Mouse (Mus musculus): ENCODE results near the gene Rbm7. TPM values are rescaled to one million over a fixed set of nuclear protein-coding genes. Genes with fewer than 3 reads are reported as not detected.
"Not testable (repeated sequence)": the region's sequence is repeated elsewhere in the genome, so short reads cannot be mapped to it uniquely, and the experiment has no call there.

Gene Rbm7
- polyA plus RNA-seq, 1 experiment from 2014 or later = 78.0 TPM

GRCm38 (mm10) chr9:48479838-48480410 lies 15.2 kb downstream of the Rbm7 start:
- no peaks in the 10 kb centered on the region for H3K9me3 ChIP-seq (replicated peaks)
- ATAC-seq (ENCODE audit: low FRiP score) = peak; percentile 36
- WGBS = 6% methylated on average over 24 of the region's 25 CpGs
- peak overlapping the region; percentile 78 for H3K9ac ChIP-seq (replicated peaks)
- H3K4me1 ChIP-seq = peaks cover 14% of the 10 kb centered on the region
- H3K27ac ChIP-seq (replicated peaks) = no peak overlapping the region
- peak overlapping the region; percentile 90 for H3K4me2 ChIP-seq
- peaks cover 11% of the 10 kb centered on the region; the same call in 1 of the 2 replicates for H3K36me3 ChIP-seq
- H3K4me3 ChIP-seq (replicated peaks) = peak overlapping the region; percentile 90
- H3K27me3 ChIP-seq (replicated peaks) = no peaks in the 10 kb centered on the region

- Histone ChIP-seq H3K36me3 (peaks cover 18% of the 10 kb centered on the region; the same call in 1 of the 2 replicates), H3K27ac (replicated peaks) (no peak overlapping the region)
- WGBS = 92% methylated on average over 4 of the region's 4 CpGs
Measured at GRCm38 (mm10) chr9:48478808-48479207, 16.3 kb downstream of the Rbm7 start.

GRCm38 (mm10) chr9:48476236-48477165 lies 18.6 kb downstream of the Rbm7 start:
- no peak overlapping the region for H3K27ac ChIP-seq (replicated peaks)
- H3K4me3 ChIP-seq (replicated peaks) = no peak overlapping the region
- H3K27me3 ChIP-seq (replicated peaks) = no peaks in the 10 kb centered on the region
- no peak for ATAC-seq (ENCODE audit: low FRiP score)
- peaks cover 23% of the 10 kb centered on the region; the same call in 1 of the 2 replicates for H3K36me3 ChIP-seq
- no peak overlapping the region for H3K4me2 ChIP-seq
- peaks cover 14% of the 10 kb centered on the region for H3K4me1 ChIP-seq
- no peak overlapping the region for H3K9ac ChIP-seq (replicated peaks)
- WGBS = 98% methylated on average over 10 of the region's 10 CpGs
- no peaks in the 10 kb centered on the region for H3K9me3 ChIP-seq (replicated peaks)

More at GRCm38 (mm10) chr9:48478808-48479207, 16.3 kb downstream of the Rbm7 start:
- Histone ChIP-seq H3K9me3 (replicated peaks) (no peaks in the 10 kb centered on the region), H3K4me2 (no peak overlapping the region), H3K27me3 (replicated peaks) (no peaks in the 10 kb centered on the region), H3K4me3 (replicated peaks) (no peak overlapping the region), H3K9ac (replicated peaks) (no peak overlapping the region), H3K4me1 (peaks cover 14% of the 10 kb centered on the region)
- ATAC-seq (ENCODE audit: low FRiP score) = no peak

GRCm38 (mm10) chr9:48474367-48474766 lies 20.7 kb downstream of the Rbm7 start:
- no peak for ATAC-seq (ENCODE audit: low FRiP score)
- peaks cover under 1% of the 10 kb centered on the region for H3K4me1 ChIP-seq
- no peaks in the 10 kb centered on the region for H3K9me3 ChIP-seq (replicated peaks)
- no peak overlapping the region for H3K4me2 ChIP-seq
- H3K4me3 ChIP-seq (replicated peaks) = no peak overlapping the region
- no peak overlapping the region for H3K27ac ChIP-seq (replicated peaks)
- no peaks in the 10 kb centered on the region for H3K27me3 ChIP-seq (replicated peaks)
- H3K36me3 ChIP-seq = peaks cover 35% of the 10 kb centered on the region
- H3K9ac ChIP-seq (replicated peaks) = no peak overlapping the region
- WGBS = 95% methylated on average over 9 of the region's 9 CpGs

GRCm38 (mm10) chr9:48473131-48473530 lies 22.0 kb downstream of the Rbm7 start:
- H3K27me3 ChIP-seq (replicated peaks) = no peaks in the 10 kb centered on the region
- H3K4me3 ChIP-seq (replicated peaks) = no peak overlapping the region
- H3K9me3 ChIP-seq (replicated peaks) = no peaks in the 10 kb centered on the region
- 96% methylated on average over 12 of the region's 12 CpGs for WGBS
- H3K4me2 ChIP-seq = no peak overlapping the region
- no peak overlapping the region for H3K27ac ChIP-seq (replicated peaks)
- H3K4me1 ChIP-seq = no peaks in the 10 kb centered on the region
- peaks cover 34% of the 10 kb centered on the region for H3K36me3 ChIP-seq
- no peak overlapping the region for H3K9ac ChIP-seq (replicated peaks)
- ATAC-seq (ENCODE audit: low FRiP score) = no peak

- 89% methylated on average over 15 of the region's 15 CpGs for WGBS
- ATAC-seq (ENCODE audit: low FRiP score) = no peak
- H3K36me3 ChIP-seq = peaks cover 36% of the 10 kb centered on the region
- no peaks in the 10 kb centered on the region for H3K27me3 ChIP-seq (replicated peaks)
- H3K9me3 ChIP-seq (replicated peaks) = no peaks in the 10 kb centered on the region
- no peak overlapping the region for H3K4me2 ChIP-seq
- no peak overlapping the region for H3K4me3 ChIP-seq (replicated peaks)
- H3K27ac ChIP-seq (replicated peaks) = no peak overlapping the region
- no peaks in the 10 kb centered on the region for H3K4me1 ChIP-seq
- no peak overlapping the region for H3K9ac ChIP-seq (replicated peaks)
Measured at GRCm38 (mm10) chr9:48472441-48473025, 22.6 kb downstream of the Rbm7 start.

- not testable (repeated sequence) for H3K4me1 ChIP-seq; H3K9ac ChIP-seq (replicated peaks); H3K27ac ChIP-seq (replicated peaks); H3K9me3 ChIP-seq (replicated peaks); H3K27me3 ChIP-seq (replicated peaks); H3K4me3 ChIP-seq (replicated peaks); ATAC-seq (ENCODE audit: low FRiP score); H3K4me2 ChIP-seq
- H3K36me3 ChIP-seq = peaks cover 29% of the 10 kb centered on the region
- 95% methylated on average over 5 of the region's 5 CpGs for WGBS
Measured at GRCm38 (mm10) chr9:48467471-48467870, 27.6 kb downstream of the Rbm7 start.

- Histone ChIP-seq H3K27ac (replicated peaks) (no peak overlapping the region), H3K4me2 (no peak overlapping the region), H3K4me1 (no peaks in the 10 kb centered on the region), H3K9me3 (replicated peaks) (no peaks in the 10 kb centered on the region), H3K36me3 (peaks cover 27% of the 10 kb centered on the region), H3K9ac (replicated peaks) (no peak overlapping the region), H3K4me3 (replicated peaks) (no peak overlapping the region), H3K27me3 (replicated peaks) (no peaks in the 10 kb centered on the region)
- ATAC-seq (ENCODE audit: low FRiP score) = no peak
- 56% methylated on average over 3 of the region's 3 CpGs for WGBS
Measured at GRCm38 (mm10) chr9:48466804-48467203, 28.3 kb downstream of the Rbm7 start.

- H3K9me3 ChIP-seq (replicated peaks) = no peaks in the 10 kb centered on the region
- H3K4me3 ChIP-seq (replicated peaks) = no peak overlapping the region
- no peaks in the 10 kb centered on the region for H3K27me3 ChIP-seq (replicated peaks)
- peaks cover 16% of the 10 kb centered on the region for H3K36me3 ChIP-seq
- no peak overlapping the region for H3K27ac ChIP-seq (replicated peaks)
- no peaks in the 10 kb centered on the region for H3K4me1 ChIP-seq
- no peak for ATAC-seq (ENCODE audit: low FRiP score)
- H3K9ac ChIP-seq (replicated peaks) = no peak overlapping the region
- no peak overlapping the region for H3K4me2 ChIP-seq
- WGBS = 95% methylated on average over 3 of the region's 3 CpGs
Measured at GRCm38 (mm10) chr9:48465671-48466070, 29.4 kb downstream of the Rbm7 start.

- no peaks in the 10 kb centered on the region for H3K4me1 ChIP-seq
- no peaks in the 10 kb centered on the region for H3K9me3 ChIP-seq (replicated peaks)
- H3K4me2 ChIP-seq = no peak overlapping the region
- H3K36me3 ChIP-seq = no peaks in the 10 kb centered on the region
- no peak for ATAC-seq (ENCODE audit: low FRiP score)
- H3K9ac ChIP-seq (replicated peaks) = no peak overlapping the region
- no peak overlapping the region for H3K27ac ChIP-seq (replicated peaks)
- H3K27me3 ChIP-seq (replicated peaks) = no peaks in the 10 kb centered on the region
- WGBS = 91% methylated on average over 3 of the region's 3 CpGs
- H3K4me3 ChIP-seq (replicated peaks) = no peak overlapping the region
Measured at GRCm38 (mm10) chr9:48461545-48461944, 33.6 kb downstream of the Rbm7 start.

- H3K4me1 ChIP-seq = no peaks in the 10 kb centered on the region
- 96% methylated on average over 8 of the region's 8 CpGs for WGBS
- no peaks in the 10 kb centered on the region for H3K27me3 ChIP-seq (replicated peaks)
- H3K9ac ChIP-seq (replicated peaks) = no peak overlapping the region
- H3K4me2 ChIP-seq = no peak overlapping the region
- H3K27ac ChIP-seq (replicated peaks) = no peak overlapping the region
- H3K36me3 ChIP-seq = no peaks in the 10 kb centered on the region
- no peaks in the 10 kb centered on the region for H3K9me3 ChIP-seq (replicated peaks)
- ATAC-seq (ENCODE audit: low FRiP score) = no peak
- no peak overlapping the region for H3K4me3 ChIP-seq (replicated peaks)
Measured at GRCm38 (mm10) chr9:48460720-48461119, 34.4 kb downstream of the Rbm7 start.

- WGBS = 95% methylated on average over 5 of the region's 5 CpGs
- ATAC-seq (ENCODE audit: low FRiP score) = no peak
- H3K4me1 ChIP-seq = no peaks in the 10 kb centered on the region
- no peaks in the 10 kb centered on the region for H3K36me3 ChIP-seq
- no peaks in the 10 kb centered on the region for H3K9me3 ChIP-seq (replicated peaks)
- H3K4me2 ChIP-seq = no peak overlapping the region
- no peak overlapping the region for H3K4me3 ChIP-seq (replicated peaks)
- H3K27me3 ChIP-seq (replicated peaks) = no peaks in the 10 kb centered on the region
- H3K27ac ChIP-seq (replicated peaks) = no peak overlapping the region
- H3K9ac ChIP-seq (replicated peaks) = no peak overlapping the region
Measured at GRCm38 (mm10) chr9:48459391-48459790, 35.7 kb downstream of the Rbm7 start.

Measured in neural tube, embryonic 15.5 days (tissue).